Mouse (Mus musculus) testis, adult 2 months (tissue): Measurements from ENCODE around the gene Krtap28-10. TPM values are rescaled to one million over a fixed set of nuclear protein-coding genes. Genes with fewer than 3 reads are reported as not detected.
A peak's percentile ranks its signal among the peaks of the same experiment; 100 is the strongest.

Experiments
- H3K27ac ChIP-seq: fragments of 200-500 bp; 2 replicates; pipeline ENCODE4 v1.5.1; 2012; ENCODE audit warnings: low read depth, low read length; ENCODE audit not compliant: control insufficient read depth, insufficient read depth
- H3K27me3 ChIP-seq: fragments of 200-500 bp; 2 replicates; pipeline ENCODE4 v1.6.1; 2012; ENCODE audit warnings: mild to moderate bottlenecking, low read length, moderate library complexity; ENCODE audit not compliant: control insufficient read depth, insufficient read depth
- H3K36me3 ChIP-seq: fragments of 200-500 bp; 2 replicates; pipeline ENCODE4 v1.6.1; 2012; ENCODE audit warnings: mild to moderate bottlenecking, low read length; ENCODE audit not compliant: control insufficient read depth, insufficient read depth
- H3K4me1 ChIP-seq: fragments of 200-500 bp; 2 replicates; pipeline ENCODE4 v1.6.1; 2012; ENCODE audit warnings: low read length; ENCODE audit not compliant: control insufficient read depth, insufficient read depth
- H3K4me3 ChIP-seq: fragments of 200-500 bp; 2 replicates; pipeline ENCODE4 v1.5.1; 2012; ENCODE audit warnings: low read depth, mild to moderate bottlenecking, low read length, moderate library complexity, mixed read lengths; ENCODE audit not compliant: control insufficient read depth
- CTCF ChIP-seq: fragments of 200-500 bp; IDR thresholded peaks from 2 replicates; pipeline ENCODE4 v1.5.1; 2012; ENCODE audit warnings: low read depth, mild to moderate bottlenecking, inconsistent platforms, low read length, moderate library complexity; ENCODE audit not compliant: control insufficient read depth, insufficient read depth, insufficient replicate concordance
- POLR2A ChIP-seq: fragments of 200-500 bp; IDR thresholded peaks from 2 replicates; pipeline ENCODE4 v1.6.1; 2012; ENCODE audit warnings: low read depth, mild to moderate bottlenecking, inconsistent platforms, low read length, moderate library complexity; ENCODE audit not compliant: control insufficient read depth
- polyA plus RNA-seq: library from polyadenylated mRNA; depleted of rRNA; stranded (reverse); fragments of >200 nt; gene quantifications from 2 replicates; pipeline ENCODE4 v1.2.3, GENCODE M21; 2012

Krtap28-10 gene
- polyA plus RNA-seq, 1 experiment: not detected

- Histone ChIP-seq H3K27me3 (no peaks in the 10 kb centered on the region), H3K27ac (no peak within 1 kb of the TSS)
- TF ChIP-seq CTCF: no peak
- no peak for TF ChIP-seq POLR2A
Observed at GRCm38 (mm10) chr1:83038109-83038672, 4.1 kb downstream of the Krtap28-10 start, which contains the start of gene Slc19a3. Gene Slc19a3 (minus strand): TSS chr1:83038448.

GRCm38 (mm10) chr1:83036892-83037667 is 5.2 kb downstream of the Krtap28-10 start:
- no peak overlapping the region for H3K4me3 ChIP-seq
- no peak overlapping the region for H3K27ac ChIP-seq
- no peaks in the 10 kb centered on the region for H3K36me3 ChIP-seq
- H3K27me3 ChIP-seq: no peaks in the 10 kb centered on the region
- no peaks in the 10 kb centered on the region for H3K4me1 ChIP-seq
- TF ChIP-seq POLR2A (no peak), CTCF (no peak)

More at GRCm38 (mm10) chr1:83038109-83038672, 4.1 kb downstream of the Krtap28-10 start, which contains the start of gene Slc19a3:
- Histone ChIP-seq H3K4me3 (peak within 1 kb of the TSS; percentile 59), H3K36me3 (no peaks in the 10 kb centered on the region), H3K4me1 (no peaks in the 10 kb centered on the region)

GRCm38 (mm10) chr1:83034509-83034908 is 7.8 kb downstream of the Krtap28-10 start:
- no peak overlapping the region for H3K4me3 ChIP-seq
- H3K36me3 ChIP-seq: no peaks in the 10 kb centered on the region
- H3K4me1 ChIP-seq: no peaks in the 10 kb centered on the region
- no peak for TF ChIP-seq CTCF
- no peak for TF ChIP-seq POLR2A
- H3K27ac ChIP-seq: no peak overlapping the region
- no peaks in the 10 kb centered on the region for H3K27me3 ChIP-seq

GRCm38 (mm10) chr1:83032508-83032907 is 9.8 kb downstream of the Krtap28-10 start:
- no peaks in the 10 kb centered on the region for H3K27me3 ChIP-seq
- TF ChIP-seq CTCF (no peak), POLR2A (no peak)

GRCm38 (mm10) chr1:83031950-83032349 is 10.3 kb downstream of the Krtap28-10 start:
- TF ChIP-seq CTCF (no peak), POLR2A (no peak)
- H3K36me3 ChIP-seq: no peaks in the 10 kb centered on the region
- H3K27me3 ChIP-seq: no peaks in the 10 kb centered on the region
- no peak overlapping the region for H3K4me3 ChIP-seq
- H3K27ac ChIP-seq: no peak overlapping the region
- no peaks in the 10 kb centered on the region for H3K4me1 ChIP-seq

More at GRCm38 (mm10) chr1:83032508-83032907, 9.8 kb downstream of the Krtap28-10 start:
- no peak overlapping the region for H3K27ac ChIP-seq
- no peak overlapping the region for H3K4me3 ChIP-seq
- H3K36me3 ChIP-seq: no peaks in the 10 kb centered on the region
- H3K4me1 ChIP-seq: no peaks in the 10 kb centered on the region

- Histone ChIP-seq H3K27ac (no peak overlapping the region), H3K27me3 (no peaks in the 10 kb centered on the region), H3K4me1 (no peaks in the 10 kb centered on the region), H3K36me3 (no peaks in the 10 kb centered on the region), H3K4me3 (no peak overlapping the region)
- TF ChIP-seq POLR2A (no peak), CTCF (no peak)
Observed at GRCm38 (mm10) chr1:83016556-83016955, 25.7 kb downstream of the Krtap28-10 start.

- no peaks in the 10 kb centered on the region for H3K27me3 ChIP-seq
- H3K4me1 ChIP-seq: no peaks in the 10 kb centered on the region
- H3K27ac ChIP-seq: no peak overlapping the region
- H3K36me3 ChIP-seq: no peaks in the 10 kb centered on the region
- no peak for TF ChIP-seq CTCF
- TF ChIP-seq POLR2A: no peak
- no peak overlapping the region for H3K4me3 ChIP-seq
Observed at GRCm38 (mm10) chr1:83015329-83015879, 26.9 kb downstream of the Krtap28-10 start.
